Mouse (Mus musculus) gastrocnemius, adult 18-20 months (tissue): ENCODE measurements around the gene Syne4. TPM values are rescaled to one million over a fixed set of nuclear protein-coding genes. Genes with fewer than 3 reads are reported as not detected.

Experiments
- DNase-seq: peaks from one replicate; pipeline ENCODE4 v3.0.0; 2021; ENCODE audit warnings: low spot score
- total RNA-seq, 2 experiments: library from RNA; stranded (reverse); gene quantifications; 2 replicates each; pipeline ENCODE4 v1.2.3; 2021

Syne4 gene
- total RNA-seq, 2 experiments from 2014 or later: 2.0 to 2.1 TPM

GRCm38 (mm10) chr7:30328379-30328778, 13.8 kb downstream of the Syne4 start:
- no peak for DNase-seq

GRCm38 (mm10) chr7:30331887-30332286, 17.3 kb downstream of the Syne4 start:
- DNase-seq: peak; percentile 64

GRCm38 (mm10) chr7:30332622-30333259, 18.1 kb downstream of the Syne4 start:
- DNase-seq: no peak

- peak; percentile 41 for DNase-seq
Measured at GRCm38 (mm10) chr7:30333436-30333835, 18.8 kb downstream of the Syne4 start.

- DNase-seq: no peak
Measured at GRCm38 (mm10) chr7:30334563-30334962, 20.0 kb downstream of the Syne4 start.

GRCm38 (mm10) chr7:30335688-30336087, 21.1 kb downstream of the Syne4 start:
- DNase-seq: no peak

GRCm38 (mm10) chr7:30336384-30336783, 21.8 kb downstream of the Syne4 start:
- DNase-seq: peak; percentile 81

GRCm38 (mm10) chr7:30339432-30340109, 25.0 kb downstream of the Syne4 start:
- no peak for DNase-seq

GRCm38 (mm10) chr7:30346635-30347379, 32.2 kb downstream of the Syne4 start:
- peak; percentile 52 for DNase-seq

GRCm38 (mm10) chr7:30347828-30348227, 33.2 kb downstream of the Syne4 start:
- DNase-seq: peak; percentile 35

GRCm38 (mm10) chr7:30353279-30353822, 38.7 kb downstream of the Syne4 start:
- peak; percentile 78 for DNase-seq

GRCm38 (mm10) chr7:30354059-30354458, 39.5 kb downstream of the Syne4 start:
- no peak for DNase-seq

- DNase-seq: no peak
Measured at GRCm38 (mm10) chr7:30358378-30359186, 44.0 kb downstream of the Syne4 start.

GRCm38 (mm10) chr7:30359276-30359865, 44.8 kb downstream of the Syne4 start:
- no peak for DNase-seq

GRCm38 (mm10) chr7:30360028-30360427, 45.4 kb downstream of the Syne4 start:
- no peak for DNase-seq

GRCm38 (mm10) chr7:30362652-30363343, 48.2 kb downstream of the Syne4 start, which contains the start of gene Lrfn3:
Gene Lrfn3 (minus strand): TSS chr7:30362772.
- peak; percentile 29 for DNase-seq

GRCm38 (mm10) chr7:30363344-30363738, 48.7 kb downstream of the Syne4 start:
- no peak for DNase-seq

- no peak for DNase-seq
Measured at GRCm38 (mm10) chr7:30367466-30367865, 52.9 kb downstream of the Syne4 start.
